Mouse (Mus musculus): ENCODE measurements around the gene Vps45. TPM values are rescaled to one million over a fixed set of nuclear protein-coding genes. Genes with fewer than 3 reads are reported as not detected.
A peak's percentile ranks its signal among the peaks of the same experiment; 100 is the strongest.

The Vps45 gene
- polyA plus RNA-seq, 1 experiment from 2014 or later, result 20.7 TPM

DNA sequence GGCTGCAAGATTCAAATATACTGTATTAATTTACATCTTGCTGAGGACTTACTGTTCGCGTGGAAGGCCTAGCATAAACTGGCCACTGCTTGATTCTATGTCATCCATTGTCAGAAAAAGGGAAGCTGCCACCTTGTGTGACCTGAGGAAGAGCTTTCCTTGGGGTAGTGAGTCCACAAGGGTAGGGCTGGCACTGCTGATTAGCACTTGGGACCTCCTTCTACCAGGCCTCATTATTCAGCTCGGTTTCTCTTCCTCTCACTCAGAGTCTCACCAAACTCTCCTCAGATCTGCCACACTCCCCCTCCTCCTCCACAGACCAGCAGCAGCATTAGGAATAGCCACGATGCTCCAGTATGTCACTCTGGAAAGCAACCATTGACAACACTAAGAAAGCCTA is 39.9 kb upstream of the Vps45 start:
- Histone ChIP-seq H3K4me2 (ENCODE audit: low read depth, low read length) (no peak overlapping the region), H3K4me1 (ENCODE audit: control insufficient read depth, insufficient read depth, low read length) (no peaks in the 10 kb centered on the region), H3K27me3 (ENCODE audit: control insufficient read depth, insufficient read depth, low read length) (no peaks in the 10 kb centered on the region), H3K9me3 (replicated peaks; ENCODE audit: control insufficient read depth, low read length) (no peaks in the 10 kb centered on the region), H3K27ac (replicated peaks; ENCODE audit: low read depth, low read length) (no peak overlapping the region), H3K36me3 (replicated peaks; ENCODE audit: control insufficient read depth, insufficient read depth, low read depth, low read length) (no peaks in the 10 kb centered on the region), H3K4me3 (ENCODE audit: low read depth, low read length) (no peak overlapping the region), H3K9ac (replicated peaks; ENCODE audit: low read length) (no peak overlapping the region)
- ATAC-seq (replicated peaks; ENCODE audit: insufficient number of reproducible peaks, low FRiP score, low TSS enrichment, low read depth), result no peak
- DNase-seq (ENCODE audit: low spot score), result no peak
- WGBS, result 69% methylated on average over 4 of the region's 4 CpGs

DNA sequence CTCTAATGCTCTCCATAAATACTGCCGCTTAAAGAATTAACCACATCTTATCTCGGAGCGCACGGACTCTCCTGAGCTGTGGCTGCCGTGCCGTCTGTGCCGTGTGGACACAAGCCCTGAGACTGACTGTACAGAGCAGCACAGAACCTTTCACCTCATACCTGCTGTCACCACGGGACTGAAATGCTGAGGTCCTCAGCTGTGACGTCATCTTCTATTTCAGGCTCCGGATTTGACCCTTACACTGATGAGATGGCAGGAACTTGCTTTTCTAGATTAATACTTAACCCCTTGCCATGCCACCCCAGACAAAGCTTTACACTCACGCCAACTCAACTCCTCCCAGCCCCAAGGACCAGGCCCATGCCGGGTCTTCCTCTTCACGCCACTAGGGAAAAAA is 35.9 kb upstream of the Vps45 start:
- H3K9ac ChIP-seq (replicated peaks; ENCODE audit: low read length), result no peak overlapping the region
- ATAC-seq (replicated peaks; ENCODE audit: insufficient number of reproducible peaks, low FRiP score, low TSS enrichment, low read depth) (no peak), DNase-seq (ENCODE audit: low spot score) (no peak)
- H3K36me3 ChIP-seq (replicated peaks; ENCODE audit: control insufficient read depth, insufficient read depth, low read depth, low read length), result no peaks in the 10 kb centered on the region
- H3K9me3 ChIP-seq (replicated peaks; ENCODE audit: control insufficient read depth, low read length), result no peaks in the 10 kb centered on the region
- H3K4me3 ChIP-seq (ENCODE audit: low read depth, low read length), result no peak overlapping the region
- no peaks in the 10 kb centered on the region for H3K4me1 ChIP-seq (ENCODE audit: control insufficient read depth, insufficient read depth, low read length)
- H3K27me3 ChIP-seq (ENCODE audit: control insufficient read depth, insufficient read depth, low read length), result no peaks in the 10 kb centered on the region
- 80% methylated on average over 13 of the region's 13 CpGs for WGBS
- no peak overlapping the region for H3K4me2 ChIP-seq (ENCODE audit: low read depth, low read length)
- no peak overlapping the region for H3K27ac ChIP-seq (replicated peaks; ENCODE audit: low read depth, low read length)

DNA sequence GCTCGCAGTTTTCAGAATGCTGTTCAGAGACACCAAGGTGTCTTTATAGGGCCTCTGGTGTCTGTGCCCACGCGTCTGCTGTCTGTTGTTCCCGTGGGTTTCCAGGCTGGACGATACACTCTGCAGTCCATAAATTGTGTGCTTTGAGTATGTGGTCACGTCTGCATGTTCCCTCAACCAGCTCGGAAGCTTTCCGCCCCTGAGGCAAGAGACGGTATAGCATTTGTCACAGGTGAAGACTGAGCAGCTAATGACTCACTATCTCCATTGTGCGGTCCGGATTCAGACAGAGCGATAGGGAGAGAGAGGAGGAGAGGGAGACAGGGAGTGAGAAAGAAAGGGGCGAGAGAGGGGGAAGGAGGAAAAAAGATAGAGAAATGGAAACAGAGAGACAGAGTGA is 35.2 kb upstream of the Vps45 start:
- Histone ChIP-seq H3K9ac (replicated peaks; ENCODE audit: low read length) (no peak overlapping the region), H3K27me3 (ENCODE audit: control insufficient read depth, insufficient read depth, low read length) (no peaks in the 10 kb centered on the region), H3K4me3 (ENCODE audit: low read depth, low read length) (no peak overlapping the region), H3K4me2 (ENCODE audit: low read depth, low read length) (no peak overlapping the region), H3K27ac (replicated peaks; ENCODE audit: low read depth, low read length) (no peak overlapping the region), H3K9me3 (replicated peaks; ENCODE audit: control insufficient read depth, low read length) (no peaks in the 10 kb centered on the region), H3K36me3 (replicated peaks; ENCODE audit: control insufficient read depth, insufficient read depth, low read depth, low read length) (no peaks in the 10 kb centered on the region), H3K4me1 (ENCODE audit: control insufficient read depth, insufficient read depth, low read length) (no peaks in the 10 kb centered on the region)
- DNase-seq (ENCODE audit: low spot score) (no peak), ATAC-seq (replicated peaks; ENCODE audit: insufficient number of reproducible peaks, low FRiP score, low TSS enrichment, low read depth) (no peak)
- 67% methylated on average over 13 of the region's 13 CpGs for WGBS

DNA sequence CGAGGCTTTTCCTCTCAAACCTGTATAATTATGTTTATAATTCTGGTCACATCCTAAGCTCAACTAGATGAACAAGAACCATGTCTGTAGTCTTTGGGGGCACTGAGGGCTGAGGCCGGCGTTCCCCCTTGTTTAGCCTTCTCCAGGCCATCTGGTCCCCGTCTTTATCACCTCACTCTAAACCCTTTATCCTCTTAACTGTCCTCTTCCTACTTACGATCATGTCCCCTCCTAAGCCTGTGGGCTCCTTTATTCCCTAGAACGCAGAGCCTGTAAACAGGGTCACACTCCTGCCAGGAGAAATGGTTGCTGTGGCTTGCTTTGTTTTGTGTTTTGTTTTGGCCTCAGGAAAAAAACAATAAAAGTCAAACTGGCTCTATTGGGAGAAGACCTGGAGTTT is 33.7 kb upstream of the Vps45 start:
- Histone ChIP-seq H3K9me3 (replicated peaks; ENCODE audit: control insufficient read depth, low read length) (no peaks in the 10 kb centered on the region), H3K9ac (replicated peaks; ENCODE audit: low read length) (no peak overlapping the region), H3K36me3 (replicated peaks; ENCODE audit: control insufficient read depth, insufficient read depth, low read depth, low read length) (no peaks in the 10 kb centered on the region), H3K4me3 (ENCODE audit: low read depth, low read length) (no peak overlapping the region), H3K27me3 (ENCODE audit: control insufficient read depth, insufficient read depth, low read length) (no peaks in the 10 kb centered on the region), H3K27ac (replicated peaks; ENCODE audit: low read depth, low read length) (no peak overlapping the region), H3K4me2 (ENCODE audit: low read depth, low read length) (no peak overlapping the region), H3K4me1 (ENCODE audit: control insufficient read depth, insufficient read depth, low read length) (no peaks in the 10 kb centered on the region)
- WGBS, result 71% methylated on average over 6 of the region's 6 CpGs
- no peak for DNase-seq (ENCODE audit: low spot score)
- ATAC-seq (replicated peaks; ENCODE audit: insufficient number of reproducible peaks, low FRiP score, low TSS enrichment, low read depth), result no peak

DNA sequence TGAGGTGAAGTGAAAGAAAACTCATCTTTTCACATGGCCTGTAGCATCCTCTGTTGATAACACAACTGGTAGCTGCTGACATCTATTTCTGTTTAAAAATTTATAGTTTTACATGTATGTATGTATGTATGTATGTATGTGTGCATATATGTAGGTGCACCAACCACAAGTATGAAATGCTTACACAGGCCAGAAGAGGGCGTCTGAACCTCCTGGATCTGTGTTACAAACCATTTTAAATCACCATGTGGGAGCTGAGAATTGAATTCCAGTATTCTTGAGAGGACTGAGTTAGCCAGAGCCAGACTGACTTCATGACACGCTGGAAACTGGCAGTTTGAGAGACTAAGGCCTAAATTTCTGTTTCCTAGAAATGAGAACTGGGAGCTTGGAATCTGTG is 32.9 kb upstream of the Vps45 start:
- DNase-seq (ENCODE audit: low spot score) (no peak), ATAC-seq (replicated peaks; ENCODE audit: insufficient number of reproducible peaks, low FRiP score, low TSS enrichment, low read depth) (no peak)
- WGBS, result 71% methylated on average over 2 of the region's 2 CpGs
- Histone ChIP-seq H3K27ac (replicated peaks; ENCODE audit: low read depth, low read length) (no peak overlapping the region), H3K36me3 (replicated peaks; ENCODE audit: control insufficient read depth, insufficient read depth, low read depth, low read length) (no peaks in the 10 kb centered on the region), H3K9me3 (replicated peaks; ENCODE audit: control insufficient read depth, low read length) (no peaks in the 10 kb centered on the region), H3K4me1 (ENCODE audit: control insufficient read depth, insufficient read depth, low read length) (no peaks in the 10 kb centered on the region), H3K9ac (replicated peaks; ENCODE audit: low read length) (no peak overlapping the region), H3K27me3 (ENCODE audit: control insufficient read depth, insufficient read depth, low read length) (no peaks in the 10 kb centered on the region), H3K4me3 (ENCODE audit: low read depth, low read length) (no peak overlapping the region), H3K4me2 (ENCODE audit: low read depth, low read length) (no peak overlapping the region)

DNA sequence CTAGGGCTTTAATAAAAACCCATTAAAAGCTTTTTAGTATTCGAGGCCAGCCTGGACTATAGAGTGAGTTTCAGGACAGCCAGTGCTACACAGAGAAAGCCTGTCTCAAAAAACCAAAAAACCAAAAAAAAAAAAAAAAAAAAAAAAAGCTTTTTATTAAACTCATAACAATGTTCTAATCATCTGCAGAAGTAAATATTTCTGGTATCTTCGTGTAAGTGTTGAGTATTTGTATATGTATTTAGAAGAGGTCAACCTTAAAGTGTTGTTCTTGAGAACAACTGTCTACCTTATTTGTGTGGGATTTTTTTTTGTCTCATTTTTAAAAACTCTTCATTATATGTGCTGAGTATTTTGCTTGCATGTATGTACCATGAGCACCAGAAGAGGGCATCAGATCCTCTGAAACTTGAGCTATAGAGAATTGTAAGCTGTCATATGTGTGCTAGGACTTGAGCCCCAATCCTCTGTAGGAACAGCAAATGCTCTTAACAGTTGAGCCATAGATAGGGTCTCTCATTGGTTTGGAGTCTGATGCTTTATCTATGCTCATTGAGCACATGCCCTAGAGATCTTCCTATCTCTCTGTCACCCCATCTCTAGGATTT is 31.7 kb upstream of the Vps45 start:
- 62% methylated on average over 2 of the region's 2 CpGs for WGBS
- H3K4me3 ChIP-seq (ENCODE audit: low read depth, low read length), result no peak overlapping the region
- no peak overlapping the region for H3K27ac ChIP-seq (replicated peaks; ENCODE audit: low read depth, low read length)
- no peaks in the 10 kb centered on the region for H3K4me1 ChIP-seq (ENCODE audit: control insufficient read depth, insufficient read depth, low read length)
- no peaks in the 10 kb centered on the region for H3K27me3 ChIP-seq (ENCODE audit: control insufficient read depth, insufficient read depth, low read length)
- H3K4me2 ChIP-seq (ENCODE audit: low read depth, low read length), result no peak overlapping the region
- ATAC-seq (replicated peaks; ENCODE audit: insufficient number of reproducible peaks, low FRiP score, low TSS enrichment, low read depth) (no peak), DNase-seq (ENCODE audit: low spot score) (peak; percentile 22)
- no peak overlapping the region for H3K9ac ChIP-seq (replicated peaks; ENCODE audit: low read length)
- no peaks in the 10 kb centered on the region for H3K36me3 ChIP-seq (replicated peaks; ENCODE audit: control insufficient read depth, insufficient read depth, low read depth, low read length)
- no peaks in the 10 kb centered on the region for H3K9me3 ChIP-seq (replicated peaks; ENCODE audit: control insufficient read depth, low read length)

DNA sequence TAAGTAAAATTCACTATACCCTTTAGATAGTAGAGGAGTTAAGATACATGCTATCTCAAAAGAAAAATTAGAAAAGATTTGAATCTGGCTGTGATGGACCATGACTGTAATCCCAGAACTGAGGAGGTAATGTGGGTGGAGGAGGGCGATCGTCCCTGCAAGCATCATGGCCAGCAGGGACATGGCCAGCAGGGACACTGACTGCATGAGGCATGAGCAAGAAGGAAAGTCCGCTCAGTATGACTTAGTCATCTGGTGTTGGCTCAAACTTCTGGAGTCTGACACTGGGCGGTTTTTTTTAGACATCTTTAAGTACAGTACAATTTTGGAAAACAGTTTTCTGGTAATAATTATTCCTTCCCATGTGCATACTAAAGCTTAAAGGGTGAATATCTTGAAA is 29.5 kb upstream of the Vps45 start:
- Histone ChIP-seq H3K27ac (replicated peaks; ENCODE audit: low read depth, low read length) (no peak overlapping the region), H3K9me3 (replicated peaks; ENCODE audit: control insufficient read depth, low read length) (no peaks in the 10 kb centered on the region), H3K36me3 (replicated peaks; ENCODE audit: control insufficient read depth, insufficient read depth, low read depth, low read length) (no peaks in the 10 kb centered on the region), H3K4me1 (ENCODE audit: control insufficient read depth, insufficient read depth, low read length) (no peaks in the 10 kb centered on the region), H3K9ac (replicated peaks; ENCODE audit: low read length) (no peak overlapping the region), H3K4me2 (ENCODE audit: low read depth, low read length) (no peak overlapping the region), H3K4me3 (ENCODE audit: low read depth, low read length) (no peak overlapping the region), H3K27me3 (ENCODE audit: control insufficient read depth, insufficient read depth, low read length) (no peaks in the 10 kb centered on the region)
- DNase-seq (ENCODE audit: low spot score), result no peak
- 81% methylated on average over 4 of the region's 4 CpGs for WGBS
- ATAC-seq (replicated peaks; ENCODE audit: insufficient number of reproducible peaks, low FRiP score, low TSS enrichment, low read depth), result no peak

DNA sequence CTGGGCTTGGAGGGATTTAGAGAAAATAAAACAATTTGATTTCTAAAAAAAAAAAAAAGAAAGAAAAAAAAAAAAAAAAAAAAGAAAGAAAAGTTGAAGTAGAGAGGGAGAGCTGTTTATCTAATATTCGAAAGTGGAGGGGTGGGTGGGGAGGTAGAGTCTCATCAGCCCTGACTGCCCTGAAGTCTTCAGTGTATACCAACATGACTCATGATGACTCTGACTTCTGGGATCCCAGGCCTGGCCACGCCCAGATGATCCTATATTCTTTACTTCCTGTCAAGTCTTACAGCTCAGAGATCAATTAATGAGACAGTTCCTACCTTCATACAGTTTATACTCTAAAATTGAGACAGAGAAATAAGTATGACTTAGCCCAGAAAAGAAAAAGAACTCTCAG is 29.0 kb upstream of the Vps45 start:
- Histone ChIP-seq H3K9ac (replicated peaks; ENCODE audit: low read length) (no peak overlapping the region), H3K4me1 (ENCODE audit: control insufficient read depth, insufficient read depth, low read length) (no peaks in the 10 kb centered on the region), H3K27ac (replicated peaks; ENCODE audit: low read depth, low read length) (no peak overlapping the region), H3K27me3 (ENCODE audit: control insufficient read depth, insufficient read depth, low read length) (no peaks in the 10 kb centered on the region), H3K4me3 (ENCODE audit: low read depth, low read length) (no peak overlapping the region), H3K9me3 (replicated peaks; ENCODE audit: control insufficient read depth, low read length) (no peaks in the 10 kb centered on the region), H3K36me3 (replicated peaks; ENCODE audit: control insufficient read depth, insufficient read depth, low read depth, low read length) (no peaks in the 10 kb centered on the region), H3K4me2 (ENCODE audit: low read depth, low read length) (no peak overlapping the region)
- DNase-seq (ENCODE audit: low spot score), result no peak
- no peak for ATAC-seq (replicated peaks; ENCODE audit: insufficient number of reproducible peaks, low FRiP score, low TSS enrichment, low read depth)
- 74% methylated on average over 2 of the region's 2 CpGs for WGBS
